Mouse (Mus musculus) limb, embryonic 15.5 days (tissue): ENCODE measurements at regions not wholly inside any gene's neighbourhood (a gene's known extent, or its start where the extent isn't known, plus 50 kb on each side); places are given as distances from the start of the nearest gene placed in this dataset.

ENCODE experiments used
- ATAC-seq: fragments of 200-750 bp; cut with Nextera tagmentation; 2 replicates; pipeline ENCODE4 v1.8.0; 2017; ENCODE audit warnings: low read depth, moderate TSS enrichment; ENCODE audit not compliant: insufficient number of reproducible peaks, low FRiP score, low TSS enrichment
- H3K27ac ChIP-seq: fragments of 300-500 bp; sonication (generic); 2 replicates; pipeline ENCODE4 v1.5.1; 2015; ENCODE audit warnings: moderate library complexity, mild to moderate bottlenecking, inconsistent platforms
- H3K27me3 ChIP-seq: fragments of 300-500 bp; sonication (generic); 2 replicates; pipeline ENCODE4 v1.6.1; 2015; ENCODE audit warnings: inconsistent platforms
- H3K36me3 ChIP-seq: fragments of 300-500 bp; sonication (generic); 2 replicates; pipeline ENCODE4 v1.6.1; 2015; ENCODE audit warnings: inconsistent platforms
- H3K4me1 ChIP-seq: fragments of 300-500 bp; sonication (generic); 2 replicates; pipeline ENCODE4 v1.6.1; 2015; ENCODE audit warnings: inconsistent platforms
- H3K4me2 ChIP-seq: fragments of 300-500 bp; sonication (generic); 2 replicates; pipeline ENCODE4 v1.6.1; 2015; ENCODE audit warnings: mild to moderate bottlenecking, inconsistent platforms
- H3K4me3 ChIP-seq: fragments of 300-500 bp; sonication (generic); 2 replicates; pipeline ENCODE4 v1.5.1; 2015; ENCODE audit warnings: mild to moderate bottlenecking, inconsistent platforms
- H3K9ac ChIP-seq: fragments of 300-500 bp; sonication (generic); 2 replicates; pipeline ENCODE4 v1.6.1; 2015; ENCODE audit warnings: inconsistent platforms
- H3K9me3 ChIP-seq: fragments of 300-500 bp; sonication (generic); 2 replicates; pipeline ENCODE4 v1.6.1; 2016; ENCODE audit warnings: inconsistent platforms
- WGBS: fragments of 180-500 bp; shearing (Covaris S2); methylation state at CpG from one replicate; pipeline ENCODE4 v1.1.7; 2015; 5-methylcytosine and 5-hydroxymethylcytosine counted together

DNA sequence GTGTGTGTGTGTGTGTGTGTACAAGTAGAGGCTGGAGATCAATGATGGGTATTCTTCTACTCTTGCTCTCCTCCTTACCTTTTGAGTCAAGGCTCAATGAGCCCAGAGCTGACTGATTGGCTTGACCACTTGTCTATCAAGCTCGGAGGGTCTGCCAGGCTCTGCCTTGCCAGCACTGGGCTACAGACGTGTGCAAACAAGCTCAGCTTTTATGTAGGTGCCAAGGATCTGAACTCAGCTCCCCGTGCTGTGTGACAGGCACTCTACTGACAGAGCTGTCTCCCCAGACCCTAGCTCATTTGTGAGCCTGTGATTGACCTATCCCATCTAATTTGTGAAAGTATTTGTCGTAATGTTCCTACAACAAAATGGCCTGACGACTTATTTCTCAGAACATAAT is 54.2 kb upstream of the Cdc42bpa start:
- Histone ChIP-seq H3K4me3 (no peak overlapping the region), H3K36me3 (no peaks in the 10 kb centered on the region), H3K9ac (no peak overlapping the region), H3K9me3 (no peaks in the 10 kb centered on the region), H3K4me1 (no peaks in the 10 kb centered on the region), H3K4me2 (no peak overlapping the region), H3K27me3 (no peaks in the 10 kb centered on the region), H3K27ac (no peak overlapping the region)
- ATAC-seq = no peak
- 88% methylated on average over 5 of the region's 5 CpGs for WGBS

DNA sequence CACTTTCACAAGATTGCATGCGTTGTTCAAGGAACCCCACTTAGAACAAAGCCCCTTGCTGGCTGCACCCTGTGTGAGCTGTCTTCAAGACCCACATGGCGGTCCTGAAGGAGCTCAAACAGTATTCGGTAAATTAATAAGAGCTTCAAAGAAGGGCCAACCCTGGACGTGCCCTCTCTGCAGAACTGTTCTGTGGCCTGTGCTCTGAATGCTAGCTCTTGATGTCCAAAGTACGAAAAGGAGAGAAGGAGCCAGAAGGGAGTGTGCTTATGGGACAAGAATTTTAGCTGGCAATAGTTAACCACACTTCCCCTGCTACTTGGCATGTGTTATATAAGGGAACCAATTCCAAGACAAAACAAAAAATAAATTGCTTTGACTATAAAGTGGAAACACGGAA is 67.6 kb upstream of the Cdc42bpa start:
- ATAC-seq = no peak
- Histone ChIP-seq H3K4me3 (no peak overlapping the region), H3K27ac (peak overlapping the region; percentile 71), H3K9ac (no peak overlapping the region), H3K4me2 (no peak overlapping the region), H3K4me1 (0 out of 2 replicates have a peak, but pooled peaks cover 6% of the 10 kb centered on the region), H3K27me3 (no peaks in the 10 kb centered on the region), H3K9me3 (no peaks in the 10 kb centered on the region), H3K36me3 (no peaks in the 10 kb centered on the region)
- 63% methylated on average over 6 of the region's 6 CpGs for WGBS

- WGBS = 53% methylated on average over 9 of the region's 9 CpGs
- no peak overlapping the region for H3K9ac ChIP-seq
- H3K4me3 ChIP-seq = no peak overlapping the region
- no peaks in the 10 kb centered on the region for H3K27me3 ChIP-seq
- peaks cover 6% of the 10 kb centered on the region for H3K4me1 ChIP-seq
- H3K36me3 ChIP-seq = no peaks in the 10 kb centered on the region
- no peaks in the 10 kb centered on the region for H3K9me3 ChIP-seq
- H3K27ac ChIP-seq = no peak overlapping the region
- no peak overlapping the region for H3K4me2 ChIP-seq
- no peak for ATAC-seq
Measured at GRCm38 (mm10) chr1:179887921-179888320, 72.4 kb upstream of the Cdc42bpa start.

GRCm38 (mm10) chr1:179881222-179881621 is 77.7 kb upstream of the Ahctf1 start:
- Histone ChIP-seq H3K27ac (no peak overlapping the region), H3K9me3 (no peaks in the 10 kb centered on the region), H3K4me1 (peaks cover 9% of the 10 kb centered on the region), H3K4me2 (no peak overlapping the region), H3K9ac (no peak overlapping the region), H3K36me3 (no peaks in the 10 kb centered on the region), H3K4me3 (no peak overlapping the region), H3K27me3 (no peaks in the 10 kb centered on the region)
- ATAC-seq = no peak
- WGBS = 81% methylated on average over 5 of the region's 5 CpGs

DNA sequence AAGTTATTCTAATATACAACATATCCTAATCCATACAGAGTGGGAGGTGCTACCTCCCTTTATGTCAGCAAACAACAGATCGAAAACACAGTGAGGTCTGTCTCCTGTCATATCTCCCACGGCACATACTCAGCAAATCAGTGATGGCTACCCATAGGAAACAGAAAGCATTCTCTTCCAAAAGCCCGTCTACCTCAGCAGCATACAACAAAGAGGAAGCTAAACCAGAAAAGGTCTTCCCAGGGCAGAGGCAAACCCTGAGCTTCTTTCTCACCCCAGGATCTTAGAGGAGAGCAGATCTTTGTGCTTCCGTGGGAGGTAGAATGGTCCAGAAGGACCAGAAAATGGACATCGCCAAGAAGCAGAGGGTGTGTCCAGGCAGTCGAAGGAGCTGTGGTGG is 74.4 kb upstream of the Ahctf1 start:
- Histone ChIP-seq H3K4me1 (peaks cover 14% of the 10 kb centered on the region), H3K9ac (no peak overlapping the region), H3K4me2 (no peak overlapping the region), H3K27me3 (no peaks in the 10 kb centered on the region), H3K27ac (no peak overlapping the region), H3K36me3 (no peaks in the 10 kb centered on the region), H3K4me3 (no peak overlapping the region), H3K9me3 (no peaks in the 10 kb centered on the region)
- ATAC-seq = no peak
- WGBS = 84% methylated on average over 6 of the region's 6 CpGs

DNA sequence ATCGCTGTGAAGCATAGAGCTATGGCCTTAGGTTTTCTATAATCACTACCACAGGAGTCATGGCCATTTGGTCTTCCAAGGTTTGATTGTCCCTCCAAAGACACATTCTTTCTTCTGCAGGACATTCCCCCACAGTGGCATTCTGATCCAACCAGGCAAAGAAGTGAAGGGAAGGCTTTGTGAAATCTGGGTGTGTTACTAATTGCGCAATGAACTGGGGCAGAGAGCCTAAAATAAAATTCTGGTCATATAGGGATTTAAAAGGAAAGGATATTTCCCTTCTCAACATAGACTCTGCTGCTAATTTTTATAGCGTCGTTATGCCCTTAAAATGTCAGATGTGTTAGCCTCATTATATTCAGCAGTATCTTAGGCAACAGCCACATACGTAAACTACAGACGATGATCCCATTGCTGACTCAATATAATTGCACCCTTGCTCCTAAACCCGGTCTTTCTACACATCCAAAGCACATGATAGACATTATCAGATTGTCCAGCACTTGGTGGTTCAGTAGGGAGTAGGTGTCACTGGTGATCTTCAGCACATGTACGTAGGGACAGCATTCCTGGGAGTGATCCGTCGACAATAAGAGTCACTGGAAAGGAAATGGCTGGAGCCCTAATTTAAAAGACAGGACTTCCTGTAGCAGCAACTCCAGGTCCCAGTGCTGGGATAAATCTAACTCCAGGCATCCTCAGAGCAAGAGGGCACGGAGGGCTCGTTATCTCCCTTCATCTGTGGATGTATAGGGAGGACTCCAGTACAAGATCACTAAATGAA is 70.5 kb upstream of the Ahctf1 start:
- Histone ChIP-seq H3K27ac (no peak overlapping the region), H3K9ac (no peak overlapping the region), H3K4me1 (peaks cover 11% of the 10 kb centered on the region), H3K4me3 (no peak overlapping the region), H3K27me3 (no peaks in the 10 kb centered on the region), H3K36me3 (no peaks in the 10 kb centered on the region), H3K9me3 (no peaks in the 10 kb centered on the region), H3K4me2 (no peak overlapping the region)
- no peak for ATAC-seq
- WGBS = 50% methylated on average over 12 of the region's 12 CpGs

DNA sequence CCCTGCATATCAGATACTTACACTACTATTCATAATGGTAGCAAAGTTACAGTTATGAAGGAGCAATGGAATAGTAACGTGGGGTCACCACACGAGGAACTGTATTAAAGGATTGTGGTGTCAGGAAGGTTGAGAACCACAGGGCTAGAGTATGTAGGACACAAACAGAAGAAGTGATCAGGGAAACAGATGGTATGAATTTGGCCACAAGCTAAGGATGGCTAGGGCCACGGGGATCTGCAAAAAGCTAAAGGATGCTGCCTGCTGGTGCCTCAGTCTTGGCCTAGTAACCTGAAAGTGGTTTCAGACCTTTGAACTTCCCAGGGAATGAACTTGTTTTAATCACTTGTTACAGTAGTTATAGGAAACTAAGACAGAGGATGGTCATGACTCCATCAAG is 68.5 kb upstream of the Ahctf1 start:
- Histone ChIP-seq H3K4me1 (peaks cover 11% of the 10 kb centered on the region), H3K27me3 (no peaks in the 10 kb centered on the region), H3K9ac (no peak overlapping the region), H3K4me3 (no peak overlapping the region), H3K9me3 (no peaks in the 10 kb centered on the region), H3K27ac (no peak overlapping the region), H3K36me3 (no peaks in the 10 kb centered on the region), H3K4me2 (no peak overlapping the region)
- 81% methylated on average over 3 of the region's 3 CpGs for WGBS
- no peak for ATAC-seq

DNA sequence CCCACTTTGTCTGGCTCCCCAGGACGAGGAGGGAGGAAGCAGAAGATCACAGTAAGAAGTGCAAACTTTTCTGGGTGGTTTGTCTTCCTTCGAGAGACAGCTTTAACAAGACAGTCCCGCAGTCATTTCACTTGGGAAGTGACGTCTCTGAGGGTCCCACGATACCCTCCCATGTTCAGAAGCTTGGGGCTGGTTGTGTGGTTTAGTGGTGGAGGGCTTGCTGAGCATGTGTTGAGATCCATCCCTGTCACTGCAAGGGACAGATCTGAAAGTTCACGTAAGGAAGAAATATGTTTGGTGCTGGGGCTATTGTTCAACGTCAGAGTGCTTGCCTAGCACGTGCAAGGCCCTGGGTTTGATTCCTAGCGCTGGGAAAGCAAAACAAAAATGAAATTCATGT is 65.2 kb upstream of the Ahctf1 start:
- Histone ChIP-seq H3K4me3 (no peak overlapping the region), H3K27me3 (no peaks in the 10 kb centered on the region), H3K36me3 (no peaks in the 10 kb centered on the region), H3K9ac (no peak overlapping the region), H3K4me2 (no peak overlapping the region), H3K9me3 (no peaks in the 10 kb centered on the region), H3K27ac (no peak overlapping the region), H3K4me1 (no peaks in the 10 kb centered on the region)
- WGBS = 86% methylated on average over 9 of the region's 9 CpGs
- no peak for ATAC-seq

DNA sequence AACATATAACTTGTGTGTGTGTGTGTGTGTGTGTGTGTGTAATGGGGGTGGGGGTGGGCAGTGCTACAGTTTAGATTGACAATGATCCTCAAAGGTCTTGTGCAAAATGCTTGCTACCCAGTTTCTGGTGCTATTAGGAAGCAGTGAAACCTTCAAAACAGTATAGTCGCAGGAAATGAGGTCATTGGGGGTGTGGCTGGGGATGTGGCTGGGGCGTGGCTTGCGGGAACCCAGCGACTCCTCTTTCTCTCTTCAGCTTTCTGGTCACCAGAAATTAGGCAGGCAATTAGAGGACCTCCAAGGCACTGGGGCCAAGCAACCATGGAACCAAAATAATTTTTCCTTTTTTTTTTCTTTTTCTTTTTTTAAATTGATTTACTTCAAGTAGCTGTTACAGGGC is 64.0 kb upstream of the Ahctf1 start:
- no peak overlapping the region for H3K27ac ChIP-seq
- no peaks in the 10 kb centered on the region for H3K4me1 ChIP-seq
- H3K9ac ChIP-seq = no peak overlapping the region
- H3K4me2 ChIP-seq = no peak overlapping the region
- ATAC-seq = no peak
- H3K9me3 ChIP-seq = no peaks in the 10 kb centered on the region
- 82% methylated on average over 4 of the region's 4 CpGs for WGBS
- no peaks in the 10 kb centered on the region for H3K27me3 ChIP-seq
- no peaks in the 10 kb centered on the region for H3K36me3 ChIP-seq
- H3K4me3 ChIP-seq = no peak overlapping the region

- Histone ChIP-seq H3K4me1 (no peaks in the 10 kb centered on the region), H3K9me3 (no peaks in the 10 kb centered on the region), H3K4me3 (no peak overlapping the region), H3K36me3 (no peaks in the 10 kb centered on the region), H3K27ac (peak overlapping the region; percentile 48; the same call in 1 of the 2 replicates), H3K9ac (no peak overlapping the region), H3K4me2 (no peak overlapping the region), H3K27me3 (no peaks in the 10 kb centered on the region)
- ATAC-seq = no peak
- 67% methylated on average over 16 of the region's 16 CpGs for WGBS
Measured at GRCm38 (mm10) chr1:179866056-179866772, 62.7 kb upstream of the Ahctf1 start.

DNA sequence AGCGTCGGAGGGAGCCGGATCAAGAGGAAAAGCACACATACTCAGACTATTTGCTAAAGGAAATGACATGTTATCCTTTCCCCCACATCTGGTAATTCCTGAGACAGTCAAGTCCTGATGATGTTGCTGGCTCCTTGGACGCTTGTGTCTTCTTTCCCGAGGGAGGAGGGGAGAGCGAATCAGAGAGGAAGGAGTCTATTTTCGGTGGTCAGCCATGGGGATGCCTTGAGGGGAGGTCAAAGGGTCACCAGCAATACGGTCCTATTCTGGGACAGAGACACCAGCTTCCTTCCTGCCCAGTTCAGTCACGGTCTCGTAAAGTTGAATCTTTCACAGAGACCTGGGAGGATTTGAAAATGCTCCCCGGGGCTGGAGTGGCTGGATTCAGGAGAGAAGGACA is 62.1 kb upstream of the Ahctf1 start:
- Histone ChIP-seq H3K27me3 (no peaks in the 10 kb centered on the region), H3K9ac (no peak overlapping the region), H3K4me3 (no peak overlapping the region), H3K4me1 (no peaks in the 10 kb centered on the region), H3K9me3 (no peaks in the 10 kb centered on the region), H3K36me3 (no peaks in the 10 kb centered on the region), H3K27ac (0 out of 2 replicates have a peak overlapping the region, but pooled peaks have one; percentile 48), H3K4me2 (no peak overlapping the region)
- ATAC-seq = no peak
- 58% methylated on average over 11 of the region's 11 CpGs for WGBS

GRCm38 (mm10) chr1:179864537-179865226 is 61.2 kb upstream of the Ahctf1 start:
- Histone ChIP-seq H3K4me2 (no peak overlapping the region), H3K4me3 (no peak overlapping the region), H3K9me3 (no peaks in the 10 kb centered on the region), H3K9ac (no peak overlapping the region), H3K4me1 (no peaks in the 10 kb centered on the region), H3K27ac (no peak overlapping the region), H3K27me3 (no peaks in the 10 kb centered on the region), H3K36me3 (no peaks in the 10 kb centered on the region)
- WGBS = 90% methylated on average over 5 of the region's 5 CpGs
- no peak for ATAC-seq
